Mouse (Mus musculus): ENCODE data around the gene Akap2.

Akap2 gene

GRCm38 (mm10) chr4:57701576-57701975 lies 15.9 kb upstream of the Akap2 start:
- DNase-seq (ENCODE audit: low spot score): no peak

DNA sequence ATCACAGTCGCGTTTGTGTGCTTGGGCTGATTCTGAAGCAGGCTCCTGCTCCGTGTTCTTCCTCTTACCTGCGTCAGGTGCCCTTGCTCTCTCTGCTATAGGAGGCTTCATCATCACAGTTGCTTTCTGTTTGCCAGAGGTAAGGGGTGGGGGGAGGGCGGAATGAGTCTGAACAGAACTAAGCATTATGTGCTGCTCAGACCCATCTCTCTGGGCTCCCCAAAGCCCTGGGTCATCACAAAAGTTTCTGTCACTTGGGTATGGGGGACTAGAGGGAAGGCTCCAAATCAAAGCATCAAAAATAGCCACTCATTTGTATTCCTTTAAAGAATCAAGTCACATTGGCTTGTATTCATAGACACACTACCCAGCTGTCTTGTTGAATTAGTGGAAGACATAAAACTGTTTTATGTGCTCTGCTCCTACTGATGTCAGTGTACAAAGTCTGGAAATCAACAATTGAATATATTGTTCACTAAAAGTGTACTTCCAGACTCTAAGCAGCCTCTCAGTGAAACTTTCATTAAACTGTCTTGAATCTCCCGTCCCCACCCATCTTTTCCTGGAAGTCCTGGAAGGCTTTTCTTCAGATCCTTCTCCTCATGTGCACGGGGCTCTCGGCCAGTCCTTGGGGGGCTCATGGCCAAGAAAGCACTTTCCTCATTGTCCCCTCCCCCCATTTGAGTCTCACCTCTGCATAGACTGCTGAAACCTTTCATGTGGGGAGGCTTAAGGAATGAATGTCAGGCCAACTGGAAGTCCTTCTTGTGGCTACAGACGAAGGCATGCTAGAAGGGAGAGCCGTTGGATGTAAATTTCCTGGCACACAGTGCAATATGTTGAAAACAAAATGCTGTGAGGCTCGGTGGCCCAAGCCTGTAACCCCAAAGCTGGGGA lies 13.6 kb upstream of the Akap2 start:
- no peak for DNase-seq (ENCODE audit: low spot score)

DNA sequence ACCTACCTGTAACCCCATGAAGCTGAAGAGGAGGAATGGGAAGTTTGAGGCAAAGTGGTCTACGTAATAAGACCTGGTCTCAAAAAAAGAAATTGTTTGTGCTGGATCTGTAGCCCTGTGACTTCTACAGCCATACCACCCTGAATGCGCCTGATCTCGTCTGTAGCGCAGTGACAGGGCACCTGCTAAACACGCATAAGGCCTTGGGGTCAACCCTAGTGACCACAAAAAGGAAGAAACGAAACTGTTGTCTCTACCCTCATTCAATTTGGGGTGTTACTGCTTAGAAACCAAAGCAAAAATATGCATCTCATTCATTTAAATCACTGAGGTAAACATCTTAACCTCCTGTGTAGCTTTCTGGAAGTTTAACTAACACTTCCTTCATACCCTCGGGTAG lies 12.9 kb upstream of the Akap2 start:
- no peak for DNase-seq (ENCODE audit: low spot score)

GRCm38 (mm10) chr4:57715849-57716248 lies 1.6 kb upstream of the Akap2 start:
- no peak for DNase-seq (ENCODE audit: low spot score)

GRCm38 (mm10) chr4:57716735-57717134 lies 722 bp upstream of the Akap2 start:
- DNase-seq (ENCODE audit: low spot score): peak; percentile 71

DNA sequence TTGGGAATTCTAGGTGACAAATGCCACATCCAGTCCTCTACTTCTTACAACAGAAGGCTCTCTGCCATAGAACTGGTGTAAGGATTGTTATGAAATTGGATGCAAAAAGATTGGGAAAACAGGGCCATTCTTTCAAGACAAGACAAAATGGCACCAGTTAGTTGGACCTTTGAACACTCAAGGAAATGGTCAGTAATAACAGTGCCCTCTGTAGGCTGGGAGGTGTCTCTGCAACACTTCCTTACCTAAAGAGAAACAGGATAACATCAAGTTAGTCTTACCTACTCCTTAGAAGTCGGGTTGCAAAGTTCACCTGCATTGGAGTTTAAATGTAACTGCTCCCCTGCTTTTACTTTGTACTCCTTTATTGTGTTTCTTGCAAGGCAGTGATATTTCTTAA lies 1.9 kb downstream of the Akap2 start:
- no peak for DNase-seq (ENCODE audit: low spot score)

- DNase-seq (ENCODE audit: low spot score): peak; percentile 56
Measured at GRCm38 (mm10) chr4:57720869-57721361, 3.5 kb downstream of the Akap2 start.

DNA sequence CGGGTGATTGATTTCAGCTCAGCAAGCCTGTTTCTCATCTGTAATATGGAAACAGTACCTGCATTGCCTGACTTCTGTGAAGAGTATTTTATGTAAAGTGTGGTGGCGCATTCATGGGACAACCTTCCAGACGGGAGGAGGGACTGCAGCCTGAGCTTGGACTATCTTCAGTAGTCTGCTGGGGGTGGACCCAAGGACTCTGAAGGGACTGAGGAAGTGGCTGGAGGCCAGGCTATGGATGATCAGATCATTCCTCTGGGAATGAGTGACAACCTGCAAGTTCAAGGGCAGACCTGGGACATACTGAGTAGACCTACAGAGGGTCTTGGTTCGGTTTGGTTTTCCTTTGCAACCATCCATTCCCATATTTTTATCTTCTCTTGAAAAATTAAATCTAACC lies 4.8 kb downstream of the Akap2 start:
- no peak for DNase-seq (ENCODE audit: low spot score)

- peak; percentile 64 for DNase-seq (ENCODE audit: low spot score)
Measured at GRCm38 (mm10) chr4:57723659-57724058, 6.2 kb downstream of the Akap2 start.

GRCm38 (mm10) chr4:57725569-57725968 lies 8.1 kb downstream of the Akap2 start:
- DNase-seq (ENCODE audit: low spot score): no peak

DNA sequence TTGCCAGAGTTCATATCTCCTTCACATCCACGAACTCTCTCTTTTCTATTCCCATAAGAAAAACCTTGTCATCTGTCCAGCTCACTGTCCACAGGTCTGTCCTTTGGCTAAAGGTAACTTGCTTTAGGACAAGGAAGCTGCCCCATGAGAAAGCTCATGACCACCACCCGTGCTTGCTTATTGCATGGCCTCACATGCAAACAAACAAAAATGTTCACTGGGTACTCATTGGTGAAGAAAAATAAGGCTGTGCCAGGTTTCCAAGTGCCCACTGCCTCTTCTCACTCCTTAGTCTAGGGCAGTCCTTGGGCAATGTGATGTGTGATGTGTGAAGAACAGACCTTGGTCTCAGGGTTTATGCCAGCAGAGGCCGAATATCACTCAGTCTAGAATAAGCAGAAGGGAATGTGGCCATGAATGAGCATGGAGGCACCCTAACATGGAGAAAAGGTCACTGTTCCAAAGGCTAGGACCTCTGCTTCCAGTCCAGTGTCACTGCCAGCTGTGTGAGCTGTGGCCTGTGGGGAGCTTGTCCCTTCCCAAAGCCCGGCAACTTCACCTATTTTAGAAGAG lies 11.2 kb downstream of the Akap2 start:
- no peak for DNase-seq (ENCODE audit: low spot score)

DNA sequence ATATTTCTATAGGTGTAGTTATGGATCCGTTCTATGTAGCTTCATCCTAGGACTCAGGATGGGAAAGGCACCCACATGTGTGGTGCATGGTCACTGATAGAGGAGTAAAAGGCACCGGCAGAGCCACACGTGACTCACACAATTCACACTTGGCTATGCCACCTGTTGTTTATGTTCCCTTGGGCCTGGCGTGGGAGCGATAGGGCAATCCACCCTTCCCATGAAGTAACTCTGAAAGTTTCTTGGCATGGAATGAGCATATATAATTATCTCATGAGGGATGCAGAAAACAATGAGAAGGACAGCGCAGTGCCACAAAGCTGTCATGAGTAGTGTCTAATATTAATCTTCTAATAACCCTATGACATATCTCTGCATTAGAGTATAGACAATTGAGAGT lies 12.6 kb downstream of the Akap2 start:
- no peak for DNase-seq (ENCODE audit: low spot score)

- DNase-seq (ENCODE audit: low spot score): no peak
Measured at GRCm38 (mm10) chr4:57730801-57731598, 13.5 kb downstream of the Akap2 start.

DNA sequence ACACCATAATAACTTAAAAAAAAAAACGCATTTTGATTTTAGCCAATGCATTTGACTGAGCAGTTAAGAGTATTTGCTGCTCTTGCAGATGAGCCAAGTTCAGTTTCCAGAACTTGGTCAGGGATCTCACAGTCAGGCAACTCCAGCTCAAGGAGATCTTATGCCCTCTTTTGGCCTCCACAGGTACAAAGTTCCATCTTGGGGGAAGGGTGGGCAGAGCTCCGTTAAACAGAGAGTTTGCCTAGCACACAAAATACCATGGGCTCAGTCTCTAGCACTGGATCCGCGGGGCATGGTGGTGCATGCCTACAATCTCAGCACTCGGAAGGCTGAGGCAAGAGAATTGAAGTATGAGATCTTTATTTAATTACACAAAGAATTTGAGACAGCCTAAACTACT lies 14.9 kb downstream of the Akap2 start:
- no peak for DNase-seq (ENCODE audit: low spot score)

DNA sequence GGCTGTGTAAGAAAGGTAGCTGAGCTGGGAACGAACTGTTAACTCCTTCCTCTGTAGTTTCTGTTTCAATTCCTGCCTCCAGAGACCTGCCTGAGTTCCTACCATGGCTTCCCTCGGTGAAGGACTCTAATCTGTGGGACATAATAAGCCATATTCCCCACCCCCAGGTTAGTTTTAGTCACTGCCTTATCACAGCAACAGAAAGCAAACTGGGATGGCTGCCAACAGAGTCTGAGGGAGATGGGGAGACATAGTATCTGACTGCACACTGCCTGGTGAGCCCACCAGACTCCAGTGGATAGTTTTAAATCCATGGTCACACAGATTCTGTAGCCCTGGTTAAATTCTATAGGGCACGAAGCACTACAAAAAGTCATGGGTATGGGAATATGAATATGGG lies 16.0 kb downstream of the Akap2 start:
- no peak for DNase-seq (ENCODE audit: low spot score)

DNA sequence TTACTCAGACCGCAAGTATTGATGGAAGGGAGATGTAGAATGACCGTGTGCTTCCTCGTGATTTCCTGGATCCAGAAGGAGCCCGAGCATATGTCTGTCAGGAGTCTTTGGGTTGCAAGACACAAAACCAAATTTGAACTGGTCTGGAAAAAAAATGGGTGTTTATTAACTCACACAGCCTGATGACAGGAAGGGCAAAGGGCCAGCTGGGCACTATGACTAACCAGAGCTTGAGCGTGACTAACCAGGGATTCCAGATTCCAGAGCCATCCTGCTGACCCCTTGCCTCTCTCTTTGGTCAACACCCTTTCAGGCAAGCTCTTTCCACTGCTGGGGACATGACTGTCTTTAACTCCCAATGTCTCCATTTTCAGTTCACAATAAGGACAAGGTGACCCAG lies 18.0 kb downstream of the Akap2 start:
- DNase-seq (ENCODE audit: low spot score): no peak

DNA sequence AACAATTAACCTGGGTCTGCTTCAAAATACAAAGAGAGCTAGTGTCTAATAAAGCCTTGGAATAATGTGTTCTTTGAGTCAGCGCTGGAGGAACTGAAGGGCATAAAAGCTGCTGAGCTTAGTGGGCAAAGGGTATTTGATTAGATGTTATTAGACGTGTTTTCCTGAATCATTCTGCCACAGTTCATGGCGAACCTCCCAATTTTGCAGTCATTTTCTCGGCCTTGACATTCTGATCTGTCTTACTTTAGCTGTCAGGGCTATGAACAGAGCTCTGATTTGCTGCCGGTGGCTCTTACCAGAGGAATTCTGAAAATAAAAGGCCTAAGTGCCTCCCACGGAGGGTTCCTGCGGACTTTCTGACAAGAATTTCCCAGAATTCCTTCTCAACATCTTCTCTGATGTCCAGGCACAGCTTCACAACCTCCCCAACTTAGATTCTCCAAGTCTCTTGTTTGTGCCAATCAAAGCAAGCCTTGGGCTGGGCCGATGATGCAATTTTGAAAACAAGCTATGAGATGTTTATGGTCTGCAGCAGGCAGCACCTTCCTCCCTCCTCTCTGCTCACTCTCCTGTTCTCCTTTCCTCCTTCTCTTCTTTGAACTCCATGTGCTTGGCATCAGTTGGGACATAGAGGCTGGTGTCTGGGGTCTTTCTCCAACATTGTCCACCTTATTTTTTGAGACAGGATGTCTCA lies 21.5 kb downstream of the Akap2 start:
- peak; percentile 18 for DNase-seq (ENCODE audit: low spot score)

- no peak for DNase-seq (ENCODE audit: low spot score)
Measured at GRCm38 (mm10) chr4:57743325-57743929, 26.0 kb downstream of the Akap2 start.

- DNase-seq (ENCODE audit: low spot score): no peak
Measured at GRCm38 (mm10) chr4:57750651-57751050, 33.2 kb downstream of the Akap2 start.

DNA sequence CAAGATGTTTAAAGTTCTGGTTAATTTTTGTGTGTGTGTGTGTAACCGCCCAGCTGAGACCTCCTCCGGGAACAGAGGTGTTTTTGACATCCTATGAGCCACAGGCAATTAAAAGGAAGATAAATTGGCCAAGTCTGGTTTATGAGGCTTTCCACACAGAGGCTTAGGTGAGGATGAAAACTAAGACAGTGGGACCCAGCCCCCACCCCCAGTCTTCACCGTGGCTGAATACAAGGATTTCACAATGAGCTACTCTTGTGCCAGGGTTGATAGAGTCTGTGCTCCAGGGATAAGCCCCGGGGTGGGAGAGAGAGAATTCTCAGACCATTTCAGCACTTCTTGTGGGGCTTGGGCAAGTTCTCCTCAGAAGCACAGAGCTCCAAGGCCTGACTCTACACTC lies 33.6 kb downstream of the Akap2 start:
- DNase-seq (ENCODE audit: low spot score): no peak

- DNase-seq (ENCODE audit: low spot score): no peak
Measured at GRCm38 (mm10) chr4:57751566-57751965, 34.1 kb downstream of the Akap2 start.

DNA sequence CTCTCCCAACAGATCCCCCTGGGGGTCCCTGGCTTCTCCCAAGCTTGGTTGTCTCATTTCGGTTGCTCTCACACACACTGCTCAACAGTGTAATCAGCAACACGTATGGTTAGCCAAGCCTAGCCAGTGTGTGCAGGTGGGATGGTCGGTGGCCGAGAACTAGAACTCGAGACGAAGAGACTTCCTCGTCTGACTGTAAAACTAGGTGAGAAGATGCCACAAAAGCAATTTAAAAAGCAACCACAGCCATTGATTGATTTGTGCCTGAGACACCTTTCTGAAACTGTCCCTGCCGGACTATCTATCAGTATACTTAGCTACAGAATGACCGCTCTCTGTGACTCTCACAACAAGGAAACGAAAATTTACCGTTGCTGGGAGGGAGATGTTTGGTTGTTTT lies 37.6 kb downstream of the Akap2 start:
- DNase-seq (ENCODE audit: low spot score): no peak

Measured in embryo, embryonic 10 days (tissue).